Mouse (Mus musculus): ENCODE data around the gene Oscp1. TPM values are rescaled to one million over a fixed set of nuclear protein-coding genes. Genes with fewer than 3 reads are reported as not detected.

Oscp1 gene
- polyA plus RNA-seq, 1 experiment from 2014 or later, result 26.8 TPM

- Histone ChIP-seq H3K27ac (no peak overlapping the region), H3K36me3 (replicated peaks) (peaks cover 34% of the 10 kb centered on the region), H3K4me3 (replicated peaks) (peak overlapping the region; percentile 66), H3K27me3 (no peaks in the 10 kb centered on the region), H3K9ac (peak overlapping the region; percentile 56), H3K4me1 (peaks cover 19% of the 10 kb centered on the region), H3K9me3 (no peaks in the 10 kb centered on the region), H3K4me2 (peak overlapping the region; percentile 82)
- ATAC-seq (ENCODE audit: low FRiP score), result no peak
- 16% methylated on average over 19 of the region's 19 CpGs for WGBS
Observed at GRCm38 (mm10) chr4:126057207-126058133, 895 bp upstream of the Oscp1 start.

GRCm38 (mm10) chr4:126058997-126059362, 615 bp downstream of the Oscp1 start:
- Histone ChIP-seq H3K4me1 (peaks cover 19% of the 10 kb centered on the region), H3K27me3 (no peaks in the 10 kb centered on the region), H3K9ac (peak overlapping the region; percentile 72), H3K27ac (no peak overlapping the region), H3K4me3 (replicated peaks) (peak overlapping the region; percentile 66), H3K36me3 (replicated peaks) (peaks cover 24% of the 10 kb centered on the region), H3K4me2 (peak overlapping the region; percentile 82), H3K9me3 (no peaks in the 10 kb centered on the region)
- 41% methylated on average over 9 of the region's 9 CpGs for WGBS
- ATAC-seq (ENCODE audit: low FRiP score), result no peak

- no peak overlapping the region for H3K4me2 ChIP-seq
- no peak overlapping the region for H3K27ac ChIP-seq
- ATAC-seq (ENCODE audit: low FRiP score), result no peak
- 56% methylated on average over 1 of the region's 1 CpGs for WGBS
- H3K36me3 ChIP-seq (replicated peaks), result 0 out of 2 replicates have a peak, but pooled peaks cover 3% of the 10 kb centered on the region
- H3K9me3 ChIP-seq, result no peaks in the 10 kb centered on the region
- H3K4me3 ChIP-seq (replicated peaks), result no peak overlapping the region
- no peaks in the 10 kb centered on the region for H3K27me3 ChIP-seq
- H3K4me1 ChIP-seq, result peaks cover 11% of the 10 kb centered on the region
- H3K9ac ChIP-seq, result no peak overlapping the region
Observed at GRCm38 (mm10) chr4:126062856-126063255, 4.5 kb downstream of the Oscp1 start.

- no peaks in the 10 kb centered on the region for H3K4me1 ChIP-seq
- H3K4me2 ChIP-seq, result no peak overlapping the region
- H3K27ac ChIP-seq, result no peak overlapping the region
- no peak for ATAC-seq (ENCODE audit: low FRiP score)
- H3K4me3 ChIP-seq (replicated peaks), result no peak overlapping the region
- no peaks in the 10 kb centered on the region for H3K9me3 ChIP-seq
- 0 out of 2 replicates have a peak, but pooled peaks cover 3% of the 10 kb centered on the region for H3K36me3 ChIP-seq (replicated peaks)
- no peak overlapping the region for H3K9ac ChIP-seq
- H3K27me3 ChIP-seq, result no peaks in the 10 kb centered on the region
- 87% methylated on average over 7 of the region's 7 CpGs for WGBS
Observed at GRCm38 (mm10) chr4:126065241-126065640, 6.9 kb downstream of the Oscp1 start.

GRCm38 (mm10) chr4:126067401-126068077, 9.2 kb downstream of the Oscp1 start:
- H3K4me1 ChIP-seq, result no peaks in the 10 kb centered on the region
- WGBS, result 81% methylated on average over 15 of the region's 15 CpGs

GRCm38 (mm10) chr4:126068842-126069241, 10.5 kb downstream of the Oscp1 start:
- Histone ChIP-seq H3K27ac (no peak overlapping the region), H3K9ac (no peak overlapping the region), H3K4me2 (no peak overlapping the region), H3K4me3 (replicated peaks) (no peak overlapping the region), H3K9me3 (no peaks in the 10 kb centered on the region), H3K27me3 (no peaks in the 10 kb centered on the region), H3K4me1 (no peaks in the 10 kb centered on the region), H3K36me3 (replicated peaks) (no peaks in the 10 kb centered on the region)
- ATAC-seq (ENCODE audit: low FRiP score), result no peak
- WGBS, result 87% methylated on average over 6 of the region's 6 CpGs

More at GRCm38 (mm10) chr4:126067401-126068077, 9.2 kb downstream of the Oscp1 start:
- 0 out of 2 replicates have a peak, but pooled peaks cover 3% of the 10 kb centered on the region for H3K36me3 ChIP-seq (replicated peaks)
- H3K9ac ChIP-seq, result no peak overlapping the region
- no peaks in the 10 kb centered on the region for H3K27me3 ChIP-seq
- H3K4me2 ChIP-seq, result no peak overlapping the region
- no peak for ATAC-seq (ENCODE audit: low FRiP score)
- H3K4me3 ChIP-seq (replicated peaks), result no peak overlapping the region
- no peak overlapping the region for H3K27ac ChIP-seq
- no peaks in the 10 kb centered on the region for H3K9me3 ChIP-seq

- Histone ChIP-seq H3K4me3 (replicated peaks) (no peak overlapping the region), H3K36me3 (replicated peaks) (peaks cover 6% of the 10 kb centered on the region), H3K4me1 (no peaks in the 10 kb centered on the region), H3K4me2 (no peak overlapping the region), H3K9me3 (no peaks in the 10 kb centered on the region), H3K9ac (no peak overlapping the region), H3K27me3 (no peaks in the 10 kb centered on the region), H3K27ac (no peak overlapping the region)
- 84% methylated on average over 6 of the region's 6 CpGs for WGBS
- no peak for ATAC-seq (ENCODE audit: low FRiP score)
Observed at GRCm38 (mm10) chr4:126077833-126078232, 19.5 kb downstream of the Oscp1 start.

- 91% methylated on average over 4 of the region's 4 CpGs for WGBS
- no peaks in the 10 kb centered on the region for H3K27me3 ChIP-seq
- no peak overlapping the region for H3K27ac ChIP-seq
- H3K4me3 ChIP-seq (replicated peaks), result no peak overlapping the region
- peaks cover 16% of the 10 kb centered on the region for H3K36me3 ChIP-seq (replicated peaks)
- no peak overlapping the region for H3K9ac ChIP-seq
- no peaks in the 10 kb centered on the region for H3K9me3 ChIP-seq
- no peak for ATAC-seq (ENCODE audit: low FRiP score)
- no peaks in the 10 kb centered on the region for H3K4me1 ChIP-seq
- H3K4me2 ChIP-seq, result no peak overlapping the region
Observed at GRCm38 (mm10) chr4:126079266-126079665, 20.9 kb downstream of the Oscp1 start.

- ATAC-seq (ENCODE audit: low FRiP score), result no peak
- no peak overlapping the region for H3K9ac ChIP-seq
- 96% methylated on average over 1 of the region's 1 CpGs for WGBS
- no peak overlapping the region for H3K4me2 ChIP-seq
- no peak overlapping the region for H3K27ac ChIP-seq
- peaks cover 16% of the 10 kb centered on the region for H3K36me3 ChIP-seq (replicated peaks)
- H3K4me3 ChIP-seq (replicated peaks), result no peak overlapping the region
- H3K4me1 ChIP-seq, result no peaks in the 10 kb centered on the region
- H3K9me3 ChIP-seq, result no peaks in the 10 kb centered on the region
- no peaks in the 10 kb centered on the region for H3K27me3 ChIP-seq
Observed at GRCm38 (mm10) chr4:126081601-126082000, 23.2 kb downstream of the Oscp1 start.

- no peak overlapping the region for H3K4me3 ChIP-seq (replicated peaks)
- no peak overlapping the region for H3K27ac ChIP-seq
- H3K27me3 ChIP-seq, result no peaks in the 10 kb centered on the region
- H3K4me1 ChIP-seq, result no peaks in the 10 kb centered on the region
- no peaks in the 10 kb centered on the region for H3K9me3 ChIP-seq
- ATAC-seq (ENCODE audit: low FRiP score), result no peak
- H3K36me3 ChIP-seq (replicated peaks), result peaks cover 18% of the 10 kb centered on the region
- H3K4me2 ChIP-seq, result no peak overlapping the region
- no peak overlapping the region for H3K9ac ChIP-seq
- 98% methylated on average over 9 of the region's 9 CpGs for WGBS
Observed at GRCm38 (mm10) chr4:126083021-126083420, 24.7 kb downstream of the Oscp1 start.

GRCm38 (mm10) chr4:126084382-126084781, 26.0 kb downstream of the Oscp1 start:
- H3K9me3 ChIP-seq, result no peaks in the 10 kb centered on the region
- H3K36me3 ChIP-seq (replicated peaks), result peaks cover 24% of the 10 kb centered on the region
- H3K27me3 ChIP-seq, result no peaks in the 10 kb centered on the region
- H3K9ac ChIP-seq, result no peak overlapping the region
- H3K4me3 ChIP-seq (replicated peaks), result no peak overlapping the region
- no peak for ATAC-seq (ENCODE audit: low FRiP score)
- H3K4me1 ChIP-seq, result no peaks in the 10 kb centered on the region
- H3K4me2 ChIP-seq, result no peak overlapping the region
- no peak overlapping the region for H3K27ac ChIP-seq
- WGBS, result 71% methylated on average over 8 of the region's 8 CpGs

- Histone ChIP-seq H3K4me3 (replicated peaks) (no peak overlapping the region), H3K4me2 (no peak overlapping the region), H3K27ac (no peak overlapping the region), H3K9me3 (no peaks in the 10 kb centered on the region), H3K27me3 (no peaks in the 10 kb centered on the region), H3K4me1 (no peaks in the 10 kb centered on the region), H3K36me3 (replicated peaks) (peaks cover 24% of the 10 kb centered on the region), H3K9ac (no peak overlapping the region)
- WGBS, result 35% methylated on average over 7 of the region's 7 CpGs
- peak; percentile 76 for ATAC-seq (ENCODE audit: low FRiP score)
Observed at GRCm38 (mm10) chr4:126085996-126086576, 27.7 kb downstream of the Oscp1 start.

All from forebrain, embryonic 12.5 days (tissue).